Mouse (Mus musculus): ENCODE data around the gene Drd1. TPM values are rescaled to one million over a fixed set of nuclear protein-coding genes. Genes with fewer than 3 reads are reported as not detected.

Drd1 gene
- total RNA-seq, 2 experiments from 2014 or later, result 0.41 to 1.0 TPM

DNA sequence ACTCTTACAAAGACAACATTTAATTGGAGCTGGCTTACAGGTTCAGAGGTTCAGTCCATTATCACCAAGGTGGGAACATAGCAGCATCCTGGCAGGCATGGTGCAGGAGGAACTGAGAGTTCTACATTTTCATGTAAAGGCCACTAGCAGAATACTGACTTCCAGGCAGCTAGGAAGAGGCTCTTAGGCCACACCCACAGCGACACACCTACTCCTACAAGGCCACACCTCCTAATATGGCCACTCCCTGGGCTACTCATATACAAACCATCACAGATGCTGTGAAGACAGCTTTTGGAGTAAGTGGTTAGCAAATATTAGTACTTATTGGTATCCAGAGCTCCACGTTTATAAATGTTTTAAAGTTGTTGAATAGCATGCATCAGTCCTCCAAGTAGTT lies 19.9 kb upstream of the Drd1 start:
- no peak for DNase-seq
- intact Hi-C loops (cut with DNase I), result no loop called here

DNA sequence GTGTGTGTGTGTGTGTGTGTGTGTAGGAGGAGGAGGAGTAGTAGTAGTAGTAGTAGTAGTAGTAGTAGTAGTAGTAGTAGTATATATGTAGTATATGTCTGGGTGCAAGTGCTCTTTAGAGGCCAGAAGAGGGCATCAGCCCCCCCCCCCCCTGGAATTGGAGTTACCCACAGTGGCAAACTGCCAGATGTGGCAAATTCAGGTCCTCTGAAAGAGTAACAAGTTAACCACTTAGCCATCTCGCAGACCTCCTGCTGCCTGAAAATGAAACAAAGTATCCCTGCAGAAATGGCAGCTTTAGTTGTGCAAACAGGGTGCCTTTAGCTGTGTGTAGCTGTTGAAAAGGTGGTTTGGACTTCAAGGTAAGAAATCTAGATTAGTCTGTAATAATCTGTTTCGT lies 18.0 kb upstream of the Drd1 start:
- no peak for DNase-seq

DNA sequence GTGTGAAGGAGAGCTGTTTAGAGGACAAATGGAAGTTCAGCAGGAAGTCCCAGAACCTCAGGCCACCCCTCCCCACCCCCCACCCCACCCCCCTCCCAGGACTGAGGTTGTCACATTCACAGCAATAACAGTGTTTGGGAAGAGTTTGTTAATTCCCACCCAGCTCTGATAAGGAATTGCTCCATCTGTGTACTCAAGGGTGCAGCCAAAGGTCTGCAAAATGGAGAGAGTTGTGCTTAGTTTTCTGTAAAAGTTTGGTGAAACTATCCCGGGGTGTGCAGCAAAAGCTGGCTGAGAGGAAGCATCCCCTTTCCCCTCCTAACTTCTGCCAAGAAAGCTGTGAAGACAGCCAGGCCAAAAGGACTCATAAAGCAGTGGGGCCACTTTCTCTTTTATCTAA lies 17.6 kb upstream of the Drd1 start:
- intact Hi-C loops (cut with DNase I), result no loop called here
- DNase-seq, result peak; percentile 31 to 42

More for the DNA sequence above, 18.0 kb upstream of the Drd1 start:
- intact Hi-C loops (cut with DNase I), result no loop called here

DNA sequence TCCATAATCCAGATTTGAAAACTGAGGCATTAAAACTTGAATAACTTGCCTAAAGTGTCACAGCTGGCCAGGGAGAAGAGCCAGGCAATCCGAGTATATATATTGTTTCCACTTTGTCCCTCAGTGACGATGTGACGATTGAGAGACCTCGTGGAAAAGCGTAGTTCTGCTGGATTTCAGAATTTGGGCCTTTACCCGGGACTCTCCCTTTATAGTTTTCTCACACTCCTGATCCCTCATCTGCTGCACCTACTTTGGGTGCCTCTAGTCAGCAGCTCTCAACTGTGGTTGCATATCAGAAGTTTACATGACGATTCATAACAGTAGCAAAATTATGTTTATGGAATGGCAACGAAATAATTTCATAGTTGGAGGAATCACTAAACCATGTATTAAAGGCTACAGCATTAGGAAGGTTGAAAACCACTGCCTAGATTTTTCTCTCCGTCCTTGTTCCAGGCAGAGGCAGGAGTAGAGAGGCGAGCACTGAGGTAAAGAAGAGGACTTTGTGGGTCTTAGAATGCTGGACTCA lies 17.1 kb upstream of the Drd1 start:
- no peak for DNase-seq
- intact Hi-C loops (cut with DNase I), result no loop called here

DNA sequence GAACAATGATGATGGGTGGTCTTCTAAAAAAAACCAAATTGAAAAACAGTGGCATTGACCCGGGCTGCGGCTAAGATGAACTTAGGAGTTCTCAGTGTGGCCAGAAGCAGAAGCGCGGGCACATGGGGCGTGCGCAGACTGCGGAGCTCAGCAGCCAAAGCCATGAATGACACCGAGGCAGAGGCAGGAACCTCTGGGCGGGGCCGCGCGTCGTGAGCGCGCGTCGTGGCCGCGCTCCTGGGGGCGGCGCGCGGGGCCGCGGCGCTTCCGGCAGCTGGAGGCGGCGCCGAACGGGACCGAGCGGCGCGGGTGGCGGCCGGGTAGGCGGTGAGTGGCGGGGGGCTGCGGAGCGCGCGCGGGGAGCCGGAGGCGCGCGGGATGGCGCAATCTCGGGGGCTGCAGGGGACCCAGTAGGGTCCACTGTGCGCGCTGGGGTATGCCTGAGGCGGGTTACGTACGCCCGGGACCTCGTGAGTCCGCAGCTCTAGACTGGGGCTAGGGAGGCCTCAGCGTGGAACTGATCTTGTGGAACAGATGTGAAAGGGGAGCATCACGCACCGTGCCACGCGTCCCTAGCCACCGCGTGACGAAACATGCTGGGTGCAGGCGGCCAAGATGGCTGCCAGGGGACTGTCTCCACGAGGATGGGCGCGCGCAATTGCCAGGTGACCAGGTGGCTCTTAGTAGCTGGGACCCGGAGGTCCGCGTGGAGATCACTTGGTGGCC lies 16.3 kb upstream of the Drd1 start, which contains the start of gene Sfxn1:
Gene Sfxn1, plus strand, starts transcription at position 264 of the 726 bp plus-strand sequence.
- intact Hi-C loops (cut with DNase I), result no loop called here
- DNase-seq, result peak; percentile 76 to 85

DNA sequence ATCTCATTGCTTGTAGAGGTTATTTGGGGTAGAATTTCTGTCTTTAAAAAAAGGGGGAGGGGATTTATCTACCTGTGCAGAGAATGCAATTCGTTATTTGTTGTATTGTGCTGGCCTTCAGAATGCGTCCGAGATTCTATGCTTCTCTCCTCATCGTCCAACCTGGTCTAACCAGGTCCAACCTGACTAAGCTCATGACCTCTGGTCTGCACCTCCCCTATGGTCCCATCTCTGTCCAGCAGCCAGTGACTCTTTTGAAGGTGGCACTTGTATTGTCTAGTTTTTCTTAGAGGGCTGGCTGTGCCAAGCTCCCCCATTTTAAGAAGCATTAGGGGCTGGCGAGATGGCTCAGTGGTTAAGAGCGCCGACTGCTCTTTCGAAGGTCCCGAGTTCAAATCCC lies 15.5 kb upstream of the Drd1 start:
- intact Hi-C loops (cut with DNase I), result no loop called here
- no peak for DNase-seq

DNA sequence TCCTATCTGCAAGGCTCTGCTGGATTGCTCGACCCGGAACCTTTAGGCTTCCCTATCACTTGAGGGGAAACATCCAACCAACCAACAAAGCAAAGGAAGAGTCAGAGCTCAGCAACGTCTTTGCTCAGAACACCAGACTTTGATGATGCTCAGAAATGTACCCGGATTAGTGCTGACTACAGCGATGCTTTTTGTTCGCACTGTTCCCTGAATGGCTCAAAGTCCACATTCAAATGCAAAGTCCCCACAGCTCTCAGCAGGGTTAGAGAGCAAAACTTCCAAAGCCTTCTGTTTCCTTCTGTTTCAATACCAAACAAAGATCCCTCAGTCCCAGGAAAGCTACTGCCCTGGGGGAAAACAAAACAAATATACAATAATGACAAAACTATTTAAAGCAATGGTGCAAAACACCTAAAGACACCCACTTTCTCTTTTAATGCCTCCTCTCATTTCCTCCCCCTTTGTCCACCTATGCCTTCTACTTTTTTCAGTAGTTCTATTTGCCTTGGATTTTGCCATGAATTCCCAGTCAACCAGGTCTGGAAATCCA lies 12.2 kb upstream of the Drd1 start:
- DNase-seq, result no peak
- intact Hi-C loops (cut with DNase I), result no loop called here

DNA sequence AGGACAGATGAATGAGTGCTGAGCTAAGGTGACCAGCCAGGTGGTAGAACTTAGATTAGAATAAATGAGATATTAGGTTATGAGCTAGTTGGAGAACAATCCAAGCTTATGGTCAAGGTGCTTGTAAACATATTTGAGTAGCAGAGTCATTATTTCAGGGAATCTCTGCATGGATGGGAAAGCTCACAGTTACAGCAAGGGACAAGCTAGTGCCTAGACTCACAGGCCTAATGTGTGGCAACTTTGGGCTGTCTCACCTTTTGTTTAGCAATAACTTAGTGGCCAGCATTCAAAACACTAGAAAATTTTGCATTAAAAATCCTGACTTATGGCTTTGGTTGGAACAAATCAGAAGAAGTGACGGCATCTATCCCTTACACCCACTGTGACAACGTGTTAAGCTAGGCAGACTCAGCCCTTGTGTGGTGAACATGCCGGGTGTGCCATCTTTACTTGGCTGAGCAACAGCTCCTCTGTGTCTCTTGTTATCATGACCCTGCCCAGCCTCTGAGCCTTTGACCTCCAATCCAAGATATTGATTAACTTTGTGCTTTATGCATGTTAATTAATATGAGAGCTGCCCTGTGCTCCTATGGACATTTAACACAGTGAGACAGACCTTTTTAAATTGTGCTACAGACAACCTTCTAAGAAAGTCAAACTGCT lies 10.7 kb upstream of the Drd1 start:
- DNase-seq, result no peak
- intact Hi-C loops (cut with DNase I), result no loop called here

DNA sequence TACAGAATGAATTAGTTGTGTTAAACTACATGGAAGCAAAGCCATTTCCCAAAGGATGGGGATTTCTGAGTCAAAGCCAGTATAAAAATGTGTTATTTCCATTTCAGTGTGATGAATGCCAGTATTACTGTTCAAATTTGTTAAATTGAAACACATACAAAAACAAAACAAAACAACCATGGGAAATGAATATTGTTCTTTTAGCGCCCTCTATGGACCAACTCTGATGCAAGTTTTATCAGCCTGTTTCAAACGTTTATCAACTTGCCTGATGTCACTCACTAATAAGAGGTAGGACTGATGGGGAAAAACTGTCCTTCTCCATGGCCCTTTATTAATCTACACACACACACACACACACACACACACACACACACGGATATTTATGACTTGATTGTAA lies 7.8 kb upstream of the Drd1 start:
- DNase-seq, result peak in 1 of 2 experiments; percentile 35
- intact Hi-C loops (cut with DNase I), result loop anchor here (2.0 kb wide), 1 partner anchor 280 kb away; no protein-coding TSS in a partner anchor

DNA sequence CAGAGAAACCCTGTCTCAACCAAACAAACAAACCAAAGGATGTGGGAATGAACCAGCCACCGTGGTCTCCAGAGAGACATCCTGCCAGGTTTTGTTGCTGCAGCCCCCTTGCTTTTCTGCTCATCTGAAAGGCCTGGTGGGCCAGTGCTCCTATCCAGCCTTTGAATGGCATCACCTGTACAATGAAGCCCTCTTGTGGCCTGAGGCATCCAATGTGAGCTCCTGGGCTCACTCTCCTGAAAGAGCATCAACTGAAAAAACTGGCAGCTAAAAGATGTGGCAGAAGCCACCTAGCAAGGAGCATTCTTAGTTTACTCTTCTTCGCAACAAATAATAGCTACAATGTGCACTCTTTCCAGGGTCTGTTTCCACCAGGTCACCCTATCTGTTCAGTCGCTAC lies 6.6 kb upstream of the Drd1 start:
- DNase-seq, result no peak
- intact Hi-C loops (cut with DNase I), result loop anchor here (2.0 kb wide), 1 partner anchor 279 kb away; no protein-coding TSS in a partner anchor

DNA sequence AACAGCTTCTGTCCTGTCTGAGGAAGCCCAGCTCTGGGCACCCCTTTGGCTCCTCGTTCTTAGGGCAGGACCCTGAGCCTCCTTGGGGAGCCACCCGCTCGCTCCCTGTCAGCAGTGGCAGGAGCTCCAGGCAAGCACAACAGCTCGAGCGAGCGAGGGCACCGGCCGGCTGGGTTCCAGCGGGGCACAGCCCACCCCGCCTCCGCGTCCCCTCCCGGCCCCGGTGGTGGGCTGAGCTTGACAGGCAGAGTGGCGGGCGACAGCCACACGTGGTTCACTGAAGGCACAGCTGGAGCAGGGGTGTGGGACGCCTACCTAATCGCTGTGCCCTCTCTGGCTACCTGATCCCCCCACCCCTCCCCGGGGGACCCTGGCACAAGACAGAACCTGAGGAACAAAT lies 543 bp downstream of the Drd1 start:
- DNase-seq, result no peak
- intact Hi-C loops (cut with DNase I), result loop anchor here (1.0 kb wide), 1 partner anchor 243 kb away; no protein-coding TSS in a partner anchor

DNA sequence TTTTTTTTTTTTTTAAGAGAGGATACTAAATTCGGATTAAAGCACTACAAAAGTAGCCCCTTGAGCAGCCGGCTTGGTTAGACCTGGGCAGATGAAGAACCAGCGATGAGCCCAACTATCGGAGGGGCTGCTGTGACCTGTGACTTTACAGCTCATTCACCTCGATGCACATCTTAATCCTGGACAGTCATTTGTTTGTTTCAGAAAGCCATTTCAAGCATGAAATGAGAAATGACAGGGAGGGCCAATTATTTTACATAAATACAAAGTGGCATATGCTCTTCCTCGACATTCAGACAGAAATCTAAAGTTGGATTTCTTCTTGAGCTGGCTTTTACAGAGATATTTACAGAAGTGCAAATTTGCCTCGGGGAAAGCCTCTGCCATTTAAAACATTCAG lies 3.9 kb downstream of the Drd1 start:
- DNase-seq, result no peak
- intact Hi-C loops (cut with DNase I), result no loop called here

DNA sequence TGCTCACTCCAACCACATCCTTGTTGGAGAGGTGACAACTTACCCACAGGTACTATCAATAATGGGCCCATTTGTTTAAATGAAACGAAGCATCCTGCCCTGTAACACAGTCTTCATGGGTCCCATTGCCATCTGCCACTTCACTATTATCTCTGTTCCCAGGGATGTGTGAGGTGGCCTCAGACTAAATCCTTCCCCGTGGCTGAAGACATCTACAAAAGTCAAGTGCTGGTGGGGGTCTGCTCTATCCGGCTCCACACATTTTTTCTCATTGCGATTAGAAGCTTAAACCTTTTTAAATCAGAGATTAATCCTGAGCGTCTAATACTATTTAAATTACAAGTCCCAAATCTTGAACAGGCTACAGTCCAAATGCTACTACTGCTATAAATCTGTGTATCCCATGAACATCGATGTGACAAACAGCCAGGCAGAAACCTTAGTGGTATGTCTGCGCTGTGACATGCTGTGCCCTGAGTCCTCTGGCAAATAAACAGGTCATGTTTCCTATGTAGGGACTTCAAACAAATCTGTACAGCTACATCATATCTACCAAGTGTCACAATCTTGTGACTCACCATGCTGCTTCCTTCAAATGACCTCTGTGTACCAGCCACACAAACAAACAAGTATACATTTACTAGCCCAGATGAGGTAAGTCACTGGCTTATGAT lies 6.7 kb downstream of the Drd1 start:
- no peak for DNase-seq
- intact Hi-C loops (cut with DNase I), result no loop called here

DNA sequence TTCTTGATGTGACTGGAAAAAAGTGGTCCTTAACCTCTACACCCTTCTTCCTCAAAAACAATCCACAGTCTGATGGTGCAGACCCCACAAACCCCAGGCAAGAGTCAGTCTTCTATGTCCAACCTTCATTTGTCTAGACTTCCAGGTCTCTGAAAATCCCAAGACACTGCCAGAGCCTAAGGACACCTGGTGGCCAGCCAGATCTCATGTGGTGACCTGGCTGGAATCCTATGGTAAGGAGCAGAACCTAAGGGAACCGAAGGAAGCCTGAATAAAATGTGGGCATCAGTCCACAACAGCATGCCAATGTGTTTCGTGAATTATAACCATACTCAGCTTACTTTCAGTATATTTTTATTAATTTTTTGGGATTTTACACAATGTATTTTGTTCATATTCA lies 15.2 kb downstream of the Drd1 start:
- no peak for DNase-seq
- intact Hi-C loops (cut with DNase I), result no loop called here

DNA sequence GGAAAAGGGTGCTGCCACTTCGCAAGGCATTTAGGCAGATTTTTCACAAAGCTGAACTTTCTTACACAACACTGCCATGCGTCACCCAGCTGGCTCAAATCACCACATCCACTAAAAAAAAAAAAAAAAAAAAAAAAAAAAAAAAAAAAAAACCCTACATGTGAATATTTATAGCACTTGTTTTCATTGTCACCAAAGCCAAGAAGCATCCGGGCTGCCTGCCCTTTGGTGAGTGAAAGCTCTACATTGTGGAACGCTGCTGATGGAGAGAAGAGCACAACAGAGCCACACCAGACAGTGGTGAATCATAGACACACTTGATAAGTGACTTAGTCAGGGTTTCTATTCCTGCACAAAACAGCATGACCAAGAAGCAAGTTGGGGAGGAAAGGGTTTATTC lies 17.6 kb downstream of the Drd1 start:
- intact Hi-C loops (cut with DNase I), result no loop called here
- DNase-seq, result no peak

DNA sequence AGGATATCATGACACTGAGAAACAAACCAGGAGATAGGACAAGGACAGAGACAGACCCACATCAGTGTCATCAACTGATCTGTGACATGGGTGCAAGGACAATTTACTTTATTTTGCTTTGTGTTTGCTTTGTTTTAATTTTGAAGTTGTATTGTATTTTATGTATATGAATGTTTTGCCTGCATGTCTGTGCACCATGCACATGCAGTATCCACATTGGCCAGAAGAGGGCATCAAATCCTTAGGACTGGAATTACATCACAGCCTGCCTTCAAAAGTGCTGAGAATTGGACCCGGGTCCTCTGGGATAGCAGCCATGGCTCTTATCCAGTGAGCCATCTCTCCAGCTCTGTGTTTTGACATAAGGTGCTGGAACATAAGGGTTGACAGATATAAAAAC lies 20.0 kb downstream of the Drd1 start:
- intact Hi-C loops (cut with DNase I), result no loop called here

DNA sequence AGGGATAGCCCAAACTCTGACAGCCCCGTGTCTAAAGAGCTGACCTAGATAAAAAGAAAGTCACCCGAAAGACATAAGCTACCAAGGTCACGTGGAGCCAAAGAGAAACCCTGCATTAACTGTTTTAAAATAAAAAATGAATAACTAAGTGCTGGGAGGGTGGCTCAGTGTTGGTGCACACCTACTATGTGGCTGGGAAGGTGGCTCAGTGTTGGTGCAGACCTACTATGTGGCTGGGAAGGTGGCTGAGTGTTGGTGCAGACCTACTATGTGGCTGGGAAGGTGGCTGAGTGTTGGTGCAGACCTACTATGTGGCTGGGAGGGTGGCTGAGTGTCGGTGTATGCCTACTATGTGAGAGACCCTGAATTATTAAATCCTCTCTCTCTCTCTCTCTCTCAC lies 21.9 kb downstream of the Drd1 start:
- DNase-seq, result no peak
- intact Hi-C loops (cut with DNase I), result no loop called here

More for the DNA sequence above, 20.0 kb downstream of the Drd1 start:
- DNase-seq, result peak in 1 of 2 experiments; percentile 8

DNA sequence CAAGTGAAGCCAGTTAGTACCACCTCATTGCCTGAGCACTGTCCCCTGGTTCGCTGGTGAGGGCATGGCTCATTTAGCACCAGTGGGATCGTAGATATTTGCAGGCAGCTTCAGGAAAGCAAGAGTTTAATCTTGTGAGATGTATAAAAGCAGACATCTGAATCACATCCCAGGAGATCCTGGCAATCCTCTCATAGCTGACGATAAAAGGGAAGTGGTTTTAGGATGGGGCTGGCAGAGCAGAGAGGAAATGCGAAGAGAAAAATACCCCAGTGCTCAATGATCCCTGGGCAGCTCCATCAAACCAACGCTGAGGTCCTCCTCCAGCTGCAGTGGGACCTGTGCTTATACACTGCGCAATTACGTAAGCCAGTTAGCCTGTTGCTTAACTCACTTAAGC lies 28.4 kb downstream of the Drd1 start:
- no peak for DNase-seq
- intact Hi-C loops (cut with DNase I), result no loop called here

DNA sequence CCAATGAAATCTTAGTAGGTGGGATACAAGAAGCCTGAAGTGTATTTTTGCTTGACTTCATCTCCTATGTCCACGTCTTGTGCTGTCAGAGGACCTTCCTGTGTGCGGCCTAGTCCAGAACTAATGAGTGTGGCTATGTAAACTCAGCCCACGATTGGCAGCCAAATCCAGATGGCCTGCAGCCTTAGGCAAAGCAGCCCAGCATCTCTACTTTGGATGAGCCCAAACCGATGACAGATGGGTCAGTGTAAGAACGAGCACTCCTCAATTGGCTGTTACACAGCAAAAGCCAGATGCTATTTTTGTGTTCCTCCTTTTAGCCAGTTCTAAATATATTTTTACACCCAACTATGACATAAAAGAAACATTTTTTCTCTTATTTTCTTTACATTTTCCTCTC lies 32.2 kb downstream of the Drd1 start:
- intact Hi-C loops (cut with DNase I), result no loop called here
- DNase-seq, result peak in 1 of 2 experiments; percentile 8

DNA sequence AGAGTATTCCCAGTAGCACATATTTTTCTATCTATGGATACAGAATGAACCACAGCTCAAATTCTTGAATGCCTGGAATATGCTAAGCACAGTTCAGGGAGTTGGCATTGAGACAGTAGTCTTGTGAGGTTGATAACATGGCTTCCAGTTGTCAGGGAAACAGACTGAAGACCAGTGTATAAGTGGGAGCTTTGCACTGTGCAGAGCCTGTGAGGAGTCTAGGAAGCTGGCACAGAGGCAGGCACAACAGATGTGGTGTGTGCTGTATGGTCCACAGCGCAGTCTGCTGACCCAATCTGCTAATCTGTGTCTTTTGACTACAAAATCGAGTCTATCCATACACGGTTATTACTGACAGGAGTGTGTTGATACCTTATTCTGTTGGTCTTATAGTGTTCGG lies 46.8 kb downstream of the Drd1 start:
- no peak for DNase-seq
- intact Hi-C loops (cut with DNase I), result no loop called here

All from heart, postnatal 14 days (tissue).